Mouse (Mus musculus) frontal cortex, adult (tissue): ENCODE measurements around the gene Olfr1336.
"Not testable (repeated sequence)": the region's sequence is repeated elsewhere in the genome, so short reads cannot be mapped to it uniquely, and the experiment has no call there.

Experiments used
- ATAC-seq: cut with Nextera tagmentation; 2 replicates; pipeline ENCODE4 v1.9.2; 2017; ENCODE audit warnings: mild to moderate bottlenecking, moderate library complexity, mixed read lengths; ENCODE audit not compliant: low TSS enrichment

Olfr1336 gene

DNA sequence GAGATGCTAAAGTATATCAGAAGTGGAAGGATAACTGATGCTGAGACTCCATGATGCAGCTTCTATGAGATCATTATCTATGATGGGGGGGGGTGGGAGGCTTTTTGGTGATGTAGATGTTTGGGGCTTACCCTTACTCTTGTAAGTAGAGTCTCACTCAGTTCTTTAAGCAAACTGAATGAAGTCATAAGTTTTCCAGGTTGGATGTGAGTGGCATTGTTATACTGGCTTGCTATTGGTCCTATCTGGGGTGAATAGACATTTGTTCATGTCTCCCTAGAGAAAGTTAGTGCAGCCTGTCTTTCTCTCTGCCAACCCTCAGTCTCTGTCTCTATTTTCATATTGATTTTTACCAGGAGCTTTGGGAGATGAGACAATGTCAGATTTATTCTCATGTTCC, at the start of gene Olfr1336:
Olfr1336 (plus strand) TSS at position 301 of the 400 bp plus-strand sequence.
- ATAC-seq, result no peak

DNA sequence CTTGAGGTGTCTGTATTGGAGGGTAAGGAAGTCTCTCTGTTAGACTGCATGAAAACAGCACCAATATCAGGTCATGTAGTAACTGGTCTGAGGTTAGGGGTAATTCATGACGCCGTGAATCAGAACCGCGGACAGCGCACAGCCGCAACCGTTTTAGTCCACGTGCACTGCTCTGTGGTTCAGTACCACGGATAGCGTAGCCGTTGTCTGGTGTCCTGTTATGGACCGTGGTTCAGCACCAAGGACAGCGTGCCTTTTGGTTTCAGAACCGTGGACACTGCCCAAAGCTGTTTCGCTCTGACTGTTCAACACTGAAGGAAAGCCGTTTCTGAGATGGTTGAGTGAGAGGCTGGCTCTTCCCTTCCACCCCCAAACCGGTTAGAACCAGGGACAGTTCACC, 45.9 kb upstream of the Olfr1336 start, which contains the start of gene Gm20715:
Gm20715 (plus strand) TSS at position 235 of the 400 bp plus-strand sequence.
- peak; percentile 69 for ATAC-seq

DNA sequence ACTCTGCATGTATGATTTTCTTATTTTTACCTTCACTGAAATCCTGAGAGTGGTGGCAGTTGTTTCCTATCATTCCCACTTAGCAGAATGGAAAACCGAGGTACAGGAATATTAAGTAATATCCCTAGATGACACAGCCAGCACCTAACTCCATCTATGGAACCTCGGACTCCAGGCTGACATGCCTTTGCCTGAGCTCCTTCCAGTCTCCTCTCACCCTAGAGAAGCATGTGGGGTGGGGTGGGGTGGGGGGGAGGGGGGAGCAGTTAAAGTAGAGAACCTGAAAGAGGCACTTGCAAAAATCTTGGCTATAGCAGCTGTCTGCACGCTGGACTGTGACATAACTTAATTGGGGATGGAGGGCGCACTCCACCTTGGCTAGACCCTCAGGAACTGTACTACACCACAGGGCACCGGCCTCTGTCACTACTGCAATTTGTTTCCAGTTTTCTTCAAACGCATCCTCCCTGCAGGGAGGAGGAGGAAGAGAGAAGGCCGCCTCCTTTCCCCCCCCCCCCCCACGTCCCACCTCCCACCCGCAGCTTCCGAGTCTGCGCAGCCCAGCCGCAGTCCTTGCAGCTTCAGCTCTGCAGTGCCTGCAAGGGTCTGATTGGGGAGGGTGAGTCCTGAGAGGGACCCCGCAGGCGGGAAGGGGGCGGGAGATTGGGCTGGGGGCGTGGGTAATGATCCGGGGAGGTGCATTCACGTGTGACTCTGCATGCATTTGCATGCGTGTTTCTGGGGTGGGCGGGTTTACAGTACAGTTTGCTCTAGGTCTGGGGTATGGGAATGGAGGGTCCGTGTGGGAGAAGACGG, 41.1 kb upstream of the Olfr1336 start:
- ATAC-seq, result no peak

DNA sequence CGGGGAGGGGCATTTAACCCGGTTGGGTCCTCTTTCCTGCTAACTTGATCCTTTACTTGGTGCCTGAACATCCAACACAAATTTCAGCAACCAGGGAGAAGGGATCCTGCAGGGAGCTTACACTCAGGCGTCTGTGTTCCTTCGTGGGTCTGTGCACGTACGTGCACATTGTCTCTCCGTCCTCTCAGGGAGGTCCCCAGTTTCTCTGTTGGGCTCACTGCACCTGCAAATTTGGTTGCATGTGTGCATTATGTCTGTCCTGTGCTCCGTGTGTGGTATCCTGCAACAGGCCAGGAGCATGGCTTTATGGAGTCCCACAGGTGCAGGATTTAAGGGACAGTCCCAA, 40.6 kb upstream of the Olfr1336 start:
- ATAC-seq, result 0 out of 2 replicates have a peak, but pooled peaks have one; percentile 27

DNA sequence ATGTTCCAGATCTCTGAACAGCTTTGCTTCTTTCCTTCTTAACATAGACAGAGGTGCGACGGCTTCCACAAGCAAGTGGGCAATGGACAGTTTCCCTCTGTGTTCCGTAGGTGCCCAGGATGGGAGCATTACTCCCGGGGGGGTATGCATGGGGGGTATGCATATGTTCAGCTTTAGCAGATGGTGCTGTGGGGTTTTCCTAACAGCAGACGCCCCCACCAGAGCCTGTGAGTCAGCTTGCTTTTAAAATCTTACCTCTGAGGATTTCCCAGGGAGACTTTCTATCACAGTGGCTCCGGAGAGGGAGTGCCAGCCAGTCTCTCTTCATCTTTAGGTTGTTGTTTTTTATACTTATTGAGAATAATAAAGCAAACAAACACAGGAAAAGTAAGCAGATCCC, 36.1 kb upstream of the Olfr1336 start:
- peak; percentile 81 for ATAC-seq

DNA sequence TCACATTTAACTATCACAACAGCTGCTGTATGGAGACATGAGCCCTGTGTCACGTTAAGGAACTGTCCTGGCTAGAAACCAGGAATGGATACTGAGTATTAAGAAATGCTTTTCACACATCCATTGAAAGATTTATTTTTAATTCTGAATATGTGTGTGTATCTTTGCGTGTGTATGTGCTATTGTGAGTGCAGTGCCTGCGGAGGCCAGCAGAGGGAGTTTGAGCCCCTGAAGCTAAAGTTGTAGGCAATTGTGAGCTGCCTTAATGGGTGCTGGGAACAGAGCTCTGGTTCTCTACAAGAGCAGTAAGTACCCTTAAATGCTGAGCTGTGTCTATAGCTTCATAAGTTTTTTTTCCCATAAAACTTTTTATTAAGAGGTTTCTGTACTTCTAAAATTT, 26.6 kb upstream of the Olfr1336 start:
- ATAC-seq, result no peak

DNA sequence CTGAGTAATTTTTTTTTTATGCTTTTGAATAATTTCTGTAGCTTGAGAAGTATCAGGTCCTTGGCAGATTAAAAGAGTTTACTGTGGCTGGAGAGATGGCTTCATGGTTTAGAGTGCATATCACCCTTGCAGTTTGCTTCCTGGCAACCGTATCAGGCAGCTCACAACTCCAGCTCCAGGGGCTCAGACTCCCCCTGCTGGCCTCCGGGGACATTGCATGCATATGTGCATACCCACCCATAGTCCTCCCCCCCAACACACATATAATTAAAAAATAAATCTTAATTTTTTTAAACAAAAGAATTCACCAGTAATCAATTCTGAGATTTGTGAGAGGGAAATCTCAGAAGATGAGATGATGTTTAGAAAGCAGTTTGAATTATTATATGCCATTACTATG, 25.6 kb upstream of the Olfr1336 start:
- ATAC-seq, result no peak

DNA sequence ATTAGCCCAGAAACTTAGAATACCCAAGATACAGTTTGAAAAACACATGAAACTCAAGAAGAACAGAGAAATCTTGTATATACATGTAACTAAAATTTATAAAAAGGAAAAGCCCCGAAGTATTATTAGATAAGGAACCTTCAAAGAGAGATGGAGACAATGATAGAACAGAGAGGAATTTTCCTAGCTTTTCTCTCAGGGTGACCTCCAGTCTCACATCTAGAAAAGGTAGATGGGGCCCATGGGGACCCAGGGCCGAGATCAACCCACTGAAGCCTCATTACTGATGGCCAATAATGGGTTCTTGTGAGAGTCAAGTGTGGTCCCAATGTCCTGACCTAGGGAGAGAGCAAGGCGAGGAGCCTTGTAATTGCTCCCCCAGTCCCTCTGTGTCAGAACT, 17.6 kb upstream of the Olfr1336 start, which contains the start of gene Olfr1344:
Olfr1344 (plus strand) TSS at position 301 of the 400 bp plus-strand sequence.
- ATAC-seq, result no peak

DNA sequence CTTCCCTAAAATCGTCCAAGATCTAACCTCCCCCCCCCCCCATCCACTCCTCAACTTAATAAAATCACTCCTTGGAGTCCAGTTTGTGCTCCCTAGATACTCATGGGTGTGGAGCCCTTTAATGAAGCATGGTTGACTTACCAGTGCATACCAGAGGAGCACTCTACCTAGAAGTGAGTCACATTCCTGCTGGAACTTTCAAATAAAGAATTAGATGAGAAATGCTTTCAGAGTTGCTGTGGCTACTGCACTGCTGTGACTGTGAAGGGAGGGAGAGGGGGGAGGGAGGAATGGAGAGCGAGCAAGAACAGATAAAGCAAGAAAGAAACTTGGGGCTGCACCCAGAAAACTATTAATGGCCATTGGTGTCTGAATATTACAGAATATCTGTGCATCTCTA, 14.8 kb upstream of the Olfr1336 start:
- no peak for ATAC-seq

DNA sequence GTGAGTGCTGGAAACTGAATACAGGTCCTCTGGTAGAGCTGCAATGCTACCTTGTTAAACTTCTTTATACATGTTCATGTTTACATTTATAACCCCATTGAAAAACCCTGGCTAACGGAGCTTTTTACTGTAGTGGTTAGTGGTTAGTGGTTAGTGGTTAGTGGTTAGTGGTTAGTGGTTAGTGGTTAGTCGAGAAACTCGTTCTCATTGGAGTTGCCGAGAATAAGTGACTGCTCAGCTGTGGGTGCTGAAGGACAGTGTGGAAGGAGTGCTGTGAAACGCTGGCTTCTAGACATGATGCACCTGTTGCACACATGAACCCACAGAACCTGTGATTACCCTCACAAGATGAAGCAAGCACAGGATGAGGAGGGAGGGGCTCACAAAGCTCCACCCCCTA, 8.2 kb upstream of the Olfr1336 start:
- ATAC-seq, result no peak

DNA sequence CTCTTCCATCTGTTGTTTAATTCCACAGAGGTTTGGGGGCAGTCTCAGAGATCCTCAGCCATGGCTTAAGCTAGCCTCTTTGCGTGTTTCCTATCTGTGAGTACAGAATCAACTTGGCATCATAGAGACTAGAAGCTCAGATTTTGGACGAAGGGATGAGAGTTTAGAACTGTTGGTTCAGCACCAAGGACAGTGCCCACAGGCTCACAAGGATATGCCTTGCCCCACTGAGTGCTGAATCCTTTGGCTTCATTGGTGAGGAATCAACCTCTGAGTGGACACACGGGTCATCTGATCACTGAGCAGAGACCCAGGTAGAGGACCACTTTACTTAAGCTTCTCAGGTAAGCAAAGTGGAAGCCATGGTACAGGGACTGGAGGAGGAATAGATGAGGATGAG, 431 bp downstream of the Olfr1336 start:
- ATAC-seq, result no peak

DNA sequence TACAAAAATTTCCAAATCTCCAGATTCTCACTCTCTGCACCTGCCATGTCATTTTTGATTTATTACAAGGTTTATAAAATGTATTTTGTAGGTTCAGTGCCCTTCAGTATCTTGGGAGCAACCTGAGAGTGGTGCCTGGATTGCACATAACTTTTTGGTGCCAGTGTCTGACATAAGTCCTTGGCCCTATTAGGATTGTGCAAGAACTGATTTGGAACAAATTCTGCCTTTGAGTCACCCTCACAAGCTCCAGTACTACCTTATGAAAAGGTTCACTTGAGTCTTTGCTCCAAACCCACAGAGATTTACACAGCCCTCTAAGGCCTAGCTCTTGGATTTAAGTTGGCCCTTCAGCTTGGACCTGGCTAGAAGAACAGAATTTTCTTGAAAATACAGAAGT, 11.0 kb downstream of the Olfr1336 start, which contains the start of gene Olfr1346:
Olfr1346 (plus strand) TSS at position 151 of the 400 bp plus-strand sequence.
- ATAC-seq, result no peak

DNA sequence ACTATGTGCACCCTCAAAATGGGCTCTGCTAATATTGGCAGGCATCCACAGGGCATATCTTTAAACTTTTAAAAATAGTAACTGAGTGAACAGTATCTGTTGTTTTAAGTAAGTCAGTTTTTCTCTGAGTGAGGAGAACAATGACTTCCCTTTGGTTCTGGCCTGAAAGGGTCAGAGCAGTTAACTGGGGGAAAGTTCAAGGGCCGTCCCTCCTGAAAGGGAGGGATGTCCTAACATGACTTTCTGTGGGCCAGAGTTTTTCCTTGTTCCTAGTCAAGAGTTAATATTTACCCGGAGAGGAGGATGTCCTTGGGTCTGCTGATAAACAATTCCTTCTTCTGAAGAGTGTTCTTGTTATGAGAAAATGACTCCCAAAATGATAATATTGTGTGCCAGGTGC, 21.7 kb downstream of the Olfr1336 start:
- not testable (repeated sequence) for ATAC-seq

DNA sequence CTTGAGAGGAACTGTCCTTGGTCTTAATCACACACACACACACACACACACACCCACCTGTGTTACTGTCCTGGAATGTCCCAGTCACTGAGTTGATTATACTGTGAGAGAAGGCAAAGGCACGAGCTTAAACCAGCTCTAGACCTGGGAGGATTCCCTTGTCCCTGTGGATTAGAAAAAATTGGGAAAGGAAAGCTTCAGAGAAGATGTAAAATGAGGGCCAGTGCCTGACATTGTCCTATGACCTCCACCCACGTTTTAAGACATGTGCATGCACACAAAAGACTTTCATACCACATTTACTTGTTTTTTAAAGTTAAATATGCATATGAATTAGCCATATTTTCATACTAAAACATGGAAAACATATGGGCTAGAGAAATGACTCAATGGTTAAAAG, 30.9 kb downstream of the Olfr1336 start, which contains the start of gene Olfr5:
Olfr5 (minus strand) TSS at position 101 of the 400 bp plus-strand sequence.
- no peak for ATAC-seq

DNA sequence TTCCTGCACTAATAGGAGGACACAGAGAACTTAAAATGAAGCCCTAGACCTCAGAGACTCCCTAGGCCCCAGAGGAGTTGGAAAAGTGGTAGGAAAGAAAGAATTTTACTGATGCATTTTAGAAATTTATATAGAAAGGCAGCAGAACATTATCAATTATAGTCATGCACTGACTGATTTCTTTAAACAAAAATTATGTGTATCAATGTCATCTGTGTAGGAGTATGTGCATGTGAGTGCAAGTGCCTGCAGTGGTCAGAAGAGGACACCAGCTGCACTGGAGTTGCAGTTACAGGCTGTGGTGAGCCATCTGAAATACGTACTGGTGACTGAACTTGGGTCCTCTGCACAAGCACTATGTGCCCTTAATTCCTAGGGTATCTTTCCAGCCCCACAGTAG, 43.7 kb downstream of the Olfr1336 start, which contains the start of gene Olfr1347:
Olfr1347 (minus strand) TSS at position 101 of the 400 bp plus-strand sequence.
- ATAC-seq, result no peak

DNA sequence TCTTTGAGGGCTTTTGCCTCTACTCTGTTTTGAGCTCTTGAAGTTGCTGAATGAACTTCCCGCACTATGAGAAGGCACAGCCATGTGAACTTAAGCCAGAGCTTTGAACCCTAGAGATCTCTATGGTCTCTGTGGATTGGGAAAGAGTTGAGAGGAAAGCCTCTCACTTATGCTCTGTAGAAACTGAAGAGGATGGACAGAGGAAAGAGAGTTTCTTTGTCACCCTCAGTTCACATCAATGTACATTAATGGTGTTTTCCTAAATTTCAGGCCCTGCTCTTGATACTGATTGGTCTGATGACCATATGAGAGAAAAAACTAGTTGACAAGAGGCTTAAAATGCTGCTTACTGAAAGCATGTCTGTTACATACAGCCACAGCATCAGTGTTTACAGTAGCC, 52.7 kb downstream of the Olfr1336 start, which contains the start of gene Olfr1348:
Olfr1348 (minus strand) TSS at position 101 of the 400 bp plus-strand sequence.
- no peak for ATAC-seq
